Mouse (Mus musculus) liver, adult 2 months (tissue): ENCODE measurements around the gene Frem1.

Experiments
- CTCF ChIP-seq: fragments of 200-500 bp; IDR thresholded peaks from 2 replicates; pipeline ENCODE4 v1.5.1; 2011; ENCODE audit warnings: low read depth, low read length, control low read depth
- POLR2A ChIP-seq: fragments of 200-500 bp; IDR thresholded peaks from 2 replicates; pipeline ENCODE4 v1.6.1; 2011; ENCODE audit warnings: low read length, control low read depth; ENCODE audit not compliant: insufficient read depth; ENCODE audit errors: extremely low read depth

GRCm38 (mm10) chr4:82863316-82863715 lies 188.8 kb downstream of the Frem1 start:
- TF ChIP-seq CTCF, result no peak
- TF ChIP-seq POLR2A, result no peak
